Mouse (Mus musculus) bone marrow, adult 2 months (tissue): Measurements from ENCODE around the gene Mrpl57. TPM values are rescaled to one million over a fixed set of nuclear protein-coding genes. Genes with fewer than 3 reads are reported as not detected.
"Not testable (repeated sequence)": the region's sequence is repeated elsewhere in the genome, so short reads cannot be mapped to it uniquely, and the experiment has no call there.

ENCODE experiments used
- H3K27ac ChIP-seq: fragments of 200-500 bp; 2 replicates; pipeline ENCODE4 v1.5.1; 2012; ENCODE audit warnings: low read depth, mild to moderate bottlenecking, control low read depth, inconsistent platforms, low read length; ENCODE audit not compliant: control insufficient read depth, poor library complexity, insufficient read depth
- H3K4me1 ChIP-seq: fragments of 200-500 bp; 2 replicates; pipeline ENCODE4 v1.6.1; 2011; ENCODE audit warnings: low read length; ENCODE audit not compliant: control insufficient read depth, insufficient read depth
- H3K4me3 ChIP-seq: fragments of 200-500 bp; replicated peaks from 2 replicates; pipeline ENCODE3; 2011; ENCODE audit warnings: mild to moderate bottlenecking, low read depth, low read length, control low read depth; ENCODE audit not compliant: control insufficient read depth
- CTCF ChIP-seq: fragments of 200-500 bp; IDR thresholded peaks from 2 replicates; pipeline ENCODE4 v1.5.1; 2011; ENCODE audit warnings: low read length, control low read depth; ENCODE audit not compliant: control insufficient read depth, insufficient read depth
- POLR2A ChIP-seq: fragments of 200-500 bp; IDR thresholded peaks from 2 replicates; pipeline ENCODE4 v1.6.1; 2011; ENCODE audit warnings: low read depth, mild to moderate bottlenecking, control low read depth, low read length, borderline replicate concordance; ENCODE audit not compliant: control insufficient read depth
- WGBS: fragments of 180-500 bp; shearing (Covaris S2); methylation state at CpG from one replicate; pipeline ENCODE4 v1.1.7; 2018; 5-methylcytosine and 5-hydroxymethylcytosine counted together
- polyA plus RNA-seq: library from polyadenylated mRNA; stranded (reverse); fragments of >200 nt; gene quantifications from 2 replicates; pipeline ENCODE4 v1.2.4, GENCODE M21; 2011; ENCODE audit warnings: low replicate concordance; ENCODE audit not compliant: missing spikeins, insufficient read depth, insufficient read length

The Mrpl57 gene
- polyA plus RNA-seq, 1 experiment, result 54.3 TPM

DNA sequence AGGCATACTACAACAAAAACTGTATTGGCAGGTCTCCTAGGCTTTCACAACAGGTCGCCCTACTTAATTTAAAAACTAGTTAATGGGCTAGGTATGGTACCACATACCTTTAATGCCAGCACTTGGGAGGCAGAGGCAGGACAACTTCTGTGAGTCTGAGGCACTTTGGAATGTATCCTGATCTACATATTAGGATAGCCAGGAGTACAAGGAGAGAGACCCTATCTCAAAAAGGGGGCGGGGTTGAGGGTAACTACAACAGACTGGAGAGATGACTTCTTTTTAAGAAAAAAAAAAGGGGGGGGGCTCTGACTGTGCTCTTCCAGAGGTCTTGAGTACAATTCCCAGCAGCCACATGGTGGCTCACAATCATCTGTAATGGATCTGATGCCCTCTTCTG is 22.6 kb downstream of the Mrpl57 start:
- TF ChIP-seq POLR2A, result no peak
- no peak for TF ChIP-seq CTCF
- Histone ChIP-seq H3K27ac (no peak overlapping the region), H3K4me3 (no peak overlapping the region), H3K4me1 (no peaks in the 10 kb centered on the region)
- WGBS, result 85% methylated on average over 2 of the region's 2 CpGs

DNA sequence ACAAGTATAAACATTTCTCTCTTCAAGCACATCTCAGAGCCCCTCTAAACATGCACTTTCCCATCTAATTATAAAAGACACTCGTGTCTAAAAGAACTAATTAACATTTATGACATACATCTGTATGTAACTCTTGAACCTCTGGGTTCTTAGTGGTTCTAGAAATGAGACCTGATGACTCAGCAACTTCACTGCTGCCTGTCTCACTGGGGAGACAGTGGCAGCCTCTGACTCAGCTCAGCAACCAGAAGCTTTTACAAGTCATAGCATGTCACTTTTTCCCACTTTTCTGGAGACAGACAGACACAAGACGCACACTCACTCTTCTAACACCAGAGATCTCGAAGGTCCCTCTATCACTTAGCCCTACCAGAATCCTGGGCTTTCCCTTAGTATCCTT is 24.3 kb downstream of the Mrpl57 start:
- H3K4me1 ChIP-seq, result no peaks in the 10 kb centered on the region
- TF ChIP-seq CTCF (no peak), POLR2A (no peak)
- WGBS, result 79% methylated on average over 3 of the region's 3 CpGs
- no peak overlapping the region for H3K4me3 ChIP-seq
- no peak overlapping the region for H3K27ac ChIP-seq

DNA sequence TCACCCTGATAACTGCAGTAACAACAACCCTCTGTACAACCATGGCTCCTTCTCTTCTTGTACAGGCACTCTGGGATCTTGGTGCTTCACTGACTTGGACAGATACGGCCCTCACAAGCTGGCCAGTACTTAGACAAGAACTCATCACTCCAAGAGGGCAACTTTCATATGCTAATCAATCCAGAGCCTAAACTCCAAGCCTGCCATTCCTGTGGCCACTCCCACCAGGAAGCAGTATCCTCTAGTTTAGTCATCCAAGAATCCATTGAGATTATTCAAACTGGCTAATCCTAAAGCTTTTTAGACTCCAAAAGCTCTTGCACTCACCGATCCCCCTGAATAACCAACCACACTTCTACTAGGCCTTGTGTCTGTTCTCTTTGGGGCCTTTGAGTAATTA is 26.9 kb downstream of the Mrpl57 start:
- Histone ChIP-seq H3K27ac (no peak overlapping the region), H3K4me1 (no peaks in the 10 kb centered on the region), H3K4me3 (no peak overlapping the region)
- WGBS, result 87% methylated on average over 2 of the region's 2 CpGs
- no peak for TF ChIP-seq POLR2A
- TF ChIP-seq CTCF, result no peak

DNA sequence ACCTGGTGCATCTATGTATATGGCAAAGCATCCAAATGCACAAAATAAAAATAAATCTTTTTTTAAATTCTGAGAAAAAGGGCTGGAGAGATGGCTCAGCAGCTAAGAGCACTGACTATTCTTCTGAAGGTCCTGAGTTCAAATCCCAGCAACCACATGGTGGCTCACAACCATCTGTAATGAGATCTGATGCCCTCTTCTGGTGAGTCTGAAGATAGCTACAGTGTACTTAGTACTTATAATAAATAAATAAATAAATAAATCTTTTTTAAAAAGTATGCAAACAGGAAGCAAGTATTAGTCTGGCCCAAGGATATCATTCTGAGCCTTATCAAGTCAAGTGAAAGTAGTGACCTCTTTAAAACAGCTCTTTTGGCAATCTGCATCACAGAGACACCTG is 30.0 kb downstream of the Mrpl57 start:
- not testable (repeated sequence) for H3K4me3 ChIP-seq, H3K4me1 ChIP-seq, H3K27ac ChIP-seq

DNA sequence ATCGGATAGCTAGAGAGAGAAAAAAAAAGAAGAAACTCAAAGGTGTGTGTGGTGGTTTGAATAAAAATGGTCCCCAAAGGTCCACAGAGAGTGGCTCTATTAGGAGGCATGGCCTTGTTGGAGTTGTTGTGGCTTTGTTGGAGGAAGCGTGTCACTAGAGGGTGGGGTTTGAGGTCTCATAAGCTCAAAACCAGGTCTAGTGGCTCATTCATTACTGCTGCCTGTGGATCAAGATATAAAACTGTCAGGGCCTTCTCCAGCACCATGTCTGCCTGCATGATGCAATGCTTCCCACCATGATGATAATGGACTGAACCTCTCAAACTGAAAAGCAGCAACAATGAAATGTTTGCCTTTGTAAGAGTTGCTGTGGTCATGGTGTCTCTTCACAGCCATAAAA is 32.6 kb downstream of the Mrpl57 start:
- TF ChIP-seq POLR2A (no peak), CTCF (no peak)
- H3K4me1 ChIP-seq, result no peaks in the 10 kb centered on the region
- no peak overlapping the region for H3K4me3 ChIP-seq
- 83% methylated on average over 2 of the region's 2 CpGs for whole genome bisulfite sequencing
- H3K27ac ChIP-seq, result no peak overlapping the region

DNA sequence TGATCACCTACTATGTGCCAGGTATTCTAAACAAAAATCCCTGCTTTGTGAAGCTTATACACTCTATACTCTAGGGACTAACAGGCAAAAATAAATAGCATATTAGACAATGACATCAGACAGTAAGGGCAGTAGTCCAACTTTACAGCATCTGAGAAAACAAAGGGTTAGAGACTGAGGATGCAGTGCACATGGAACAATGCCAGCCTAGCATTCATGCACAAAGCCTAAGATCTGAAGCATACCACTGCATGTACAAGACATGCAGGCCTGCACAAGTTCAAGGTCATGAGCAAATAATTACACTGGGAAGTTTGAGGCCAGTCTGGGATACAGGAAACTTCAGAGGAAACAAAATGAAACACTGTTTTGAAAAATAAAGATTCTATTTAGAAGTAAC is 33.5 kb downstream of the Mrpl57 start:
- TF ChIP-seq POLR2A (no peak), CTCF (no peak)
- no peaks in the 10 kb centered on the region for H3K4me1 ChIP-seq

DNA sequence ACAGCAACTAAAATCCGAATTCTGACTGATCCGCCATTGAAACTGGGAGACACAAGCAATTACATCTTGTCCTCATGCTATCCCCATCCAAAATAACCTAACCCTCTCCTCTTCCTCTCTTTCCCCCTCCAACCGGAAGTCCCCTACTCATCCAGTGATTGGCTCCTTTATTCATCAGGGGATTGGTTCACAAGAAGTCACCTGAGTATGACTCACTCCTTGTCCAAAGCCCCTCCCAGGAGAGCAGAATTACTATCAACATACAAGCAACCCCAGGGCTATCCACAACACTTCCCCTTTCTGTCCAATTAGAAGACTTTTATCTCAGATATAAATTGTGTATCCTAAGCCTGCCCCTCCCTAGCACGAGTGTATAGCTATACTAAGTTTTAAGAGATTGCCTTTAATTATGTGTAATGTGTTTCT is 36.0 kb downstream of the Mrpl57 start:
- 68% methylated on average over 4 of the region's 4 CpGs for WGBS

More for the DNA sequence above, 33.5 kb downstream of the Mrpl57 start:
- Histone ChIP-seq H3K4me3 (no peak overlapping the region), H3K27ac (no peak overlapping the region)

DNA sequence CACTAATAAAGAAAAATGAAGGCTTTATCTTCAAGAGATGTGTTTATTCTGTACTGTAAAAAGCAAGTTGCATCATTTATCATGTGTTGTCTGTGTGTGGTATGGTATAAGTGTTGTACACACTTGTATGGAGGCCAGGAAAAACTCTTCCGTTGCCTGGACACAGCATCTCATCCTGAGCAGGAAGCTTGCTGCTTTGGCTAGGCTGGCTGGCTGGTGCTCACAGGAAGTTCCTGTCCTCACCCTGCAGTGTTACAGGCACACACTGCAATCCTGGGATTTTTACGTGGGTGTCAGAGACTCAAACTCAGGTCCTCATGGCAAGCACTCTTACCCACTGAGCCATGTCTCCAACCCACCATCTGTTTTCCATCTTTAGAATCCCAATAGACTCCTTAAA is 37.1 kb downstream of the Mrpl57 start:
- Histone ChIP-seq H3K4me1 (no peaks in the 10 kb centered on the region; the same call in 1 of the 2 replicates), H3K4me3 (no peak overlapping the region), H3K27ac (no peak overlapping the region)
- TF ChIP-seq CTCF, result no peak
- TF ChIP-seq POLR2A, result no peak
- 47% methylated on average over 2 of the region's 2 CpGs for WGBS

More for the DNA sequence above, 36.0 kb downstream of the Mrpl57 start:
- no peak overlapping the region for H3K27ac ChIP-seq
- no peaks in the 10 kb centered on the region; the same call in 1 of the 2 replicates for H3K4me1 ChIP-seq
- H3K4me3 ChIP-seq, result no peak overlapping the region
- TF ChIP-seq CTCF, result no peak
- TF ChIP-seq POLR2A, result no peak

DNA sequence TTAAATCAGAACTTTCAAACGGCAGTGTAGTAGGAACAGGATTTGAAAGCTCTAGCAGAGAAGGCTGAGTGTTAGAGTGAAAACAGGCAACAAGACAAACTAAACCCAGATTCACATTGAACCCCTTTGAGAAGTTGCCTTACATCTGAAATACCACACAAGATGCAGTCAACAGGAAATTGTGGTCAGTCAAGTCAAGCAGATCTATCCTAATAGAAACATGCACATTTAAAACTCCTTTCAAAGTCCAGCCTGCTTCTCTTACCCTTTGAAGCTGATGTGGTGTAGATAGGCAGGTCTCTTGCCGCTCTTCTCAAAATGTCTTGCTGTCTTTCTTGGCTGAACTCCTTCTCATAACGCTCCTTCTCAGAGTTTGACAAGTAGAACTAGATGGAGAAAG is 39.2 kb downstream of the Mrpl57 start:
- no peak overlapping the region for H3K27ac ChIP-seq
- 63% methylated on average over 3 of the region's 3 CpGs for WGBS
- peaks cover 1% of the 10 kb centered on the region; the same call in 1 of the 2 replicates for H3K4me1 ChIP-seq
- H3K4me3 ChIP-seq, result no peak overlapping the region
- TF ChIP-seq CTCF (no peak), POLR2A (no peak)
